In the genomic region with DNA sequence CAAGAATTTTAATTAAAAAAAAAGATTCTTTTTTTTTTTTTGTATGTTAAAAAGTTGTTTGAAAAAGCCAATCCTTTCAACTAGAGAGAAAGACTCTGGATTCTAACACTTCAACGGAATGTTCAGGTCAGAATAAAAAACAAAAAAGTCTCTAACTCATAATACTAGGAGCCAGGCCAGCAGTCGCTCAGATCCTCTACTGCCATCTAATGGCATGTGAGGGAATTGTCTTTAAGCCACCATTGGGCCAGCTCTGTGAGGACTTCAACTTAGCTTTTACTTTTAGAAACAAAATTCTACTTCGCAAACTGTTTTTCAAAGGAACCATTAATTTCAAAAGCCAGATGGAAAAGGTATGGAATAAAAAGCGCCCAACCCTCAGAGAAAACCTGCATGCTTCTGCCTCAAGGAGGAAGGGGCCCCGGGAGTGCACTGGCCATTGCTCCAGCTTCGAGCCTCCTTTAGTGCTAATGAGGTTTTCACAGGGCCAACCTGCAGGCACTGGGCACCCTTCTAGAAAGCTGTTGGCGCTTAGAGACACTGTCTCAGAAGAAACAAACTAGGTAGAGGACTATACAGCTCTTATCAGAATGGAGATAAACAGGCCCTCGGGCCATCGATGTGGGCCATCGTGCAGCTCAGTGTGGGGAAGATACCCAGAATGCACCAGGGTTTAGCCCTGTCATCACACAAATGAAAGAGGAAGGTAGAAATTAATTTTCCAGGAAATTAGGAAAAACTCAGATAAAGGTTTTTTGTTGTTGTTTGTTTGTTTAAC, we compare ENCODE assay signal across 8 mouse cellular contexts. TPM values are rescaled to one million over a fixed set of nuclear protein-coding genes. Genes with fewer than 3 reads are reported as not detected.
DNase-seq lines count a peak whose midpoint lies in the region; ATAC-seq lines count a peak whose summit lies in the region.

No protein-coding gene starts in this region.

- H3K9me3 ChIP-seq in embryonic facial prominence, embryonic 14.5 days (ENCODE audit: control insufficient read depth, low read length): no peaks in the 10 kb centered on the region

- H3K4me2 ChIP-seq in embryonic facial prominence, embryonic 14.5 days (ENCODE audit: low read depth, low read length): no peak overlapping the region

- H3K9ac ChIP-seq in embryonic facial prominence, embryonic 14.5 days (ENCODE audit: low read depth, low read length): no peak overlapping the region

- H3K27ac ChIP-seq in embryonic facial prominence, embryonic 14.5 days (replicated peaks; ENCODE audit: low read depth, low read length): no peak overlapping the region

- 63% methylated on average over 10 of the region's 10 CpGs for WGBS in embryonic facial prominence, embryonic 14.5 days

- peak; percentile 43 to 62 for DNase-seq in heart, adult 18-20 months
- DNase-seq in heart, postnatal 25 days (ENCODE audit: low spot score): no peak
- DNase-seq in CD4-positive helper T cell, adult 2 months (ENCODE audit: low read depth, low spot score): peak; percentile 67
- DNase-seq in ZHBTc4 (ENCODE audit: low read depth, low spot score): peak; percentile 34
- peak; percentile 51 for DNase-seq in embryonic facial prominence, embryonic 14.5 days (ENCODE audit: low spot score)
- peak; percentile 58 for DNase-seq in kidney, postnatal 10 days
- DNase-seq in yolk sac, embryonic 10.5 days (ENCODE audit: low spot score): peak; percentile 34

- no peaks in the 10 kb centered on the region for H3K4me1 ChIP-seq in embryonic facial prominence, embryonic 14.5 days (ENCODE audit: control insufficient read depth, insufficient read depth, low read length)

- 0 out of 2 replicates have a peak, but pooled peaks cover 6% of the 10 kb centered on the region for H3K36me3 ChIP-seq in embryonic facial prominence, embryonic 14.5 days (ENCODE audit: control insufficient read depth, insufficient read depth, low read length)

- no peak overlapping the region for H3K4me3 ChIP-seq in embryonic facial prominence, embryonic 14.5 days (ENCODE audit: low read depth, low read length)

- no peak for ATAC-seq in embryonic facial prominence, embryonic 14.5 days (ENCODE audit: low read depth)
- ATAC-seq in megakaryocyte progenitor cell, adult 5-6 weeks (replicated peaks; ENCODE audit: poor library complexity): peak; percentile 96

- intact Hi-C loops in heart, postnatal 25 days (cut with DNase I): no loop called here

- H3K27me3 ChIP-seq in embryonic facial prominence, embryonic 14.5 days (replicated peaks; ENCODE audit: control insufficient read depth, insufficient read depth, low read length): no peaks in the 10 kb centered on the region

RNA-seq across cellular contexts. Expression of gene Cog3, which starts 6.9 kb away (rescaled TPM):
- 10 to 100 TPM; 13.4 to 14.9 TPM for total RNA-seq in heart, adult 18-20 months (2021)
- total RNA-seq in heart, postnatal 25 days (2021): 10 to 100 TPM; 13.0 to 13.5 TPM
- polyA plus RNA-seq in embryonic facial prominence, embryonic 14.5 days (2014; fragmentation: Nextera tagmentation; extraction: Ambion mirVana): 23.5 and 26.1 TPM in 2 replicates
- total RNA-seq in megakaryocyte progenitor cell, adult 5-6 weeks (2015): 20.1 and 22.5 TPM in 2 replicates
- total RNA-seq in megakaryocyte progenitor cell, adult 5-6 weeks (2017): 25.4 and 25.5 TPM in 2 replicates

RNA-seq across cellular contexts. Expression of gene Slc25a30, which starts 25.6 kb away (rescaled TPM):
- total RNA-seq in heart, adult 18-20 months (2021): 10 to 100 TPM; 16.6 to 18.5 TPM
- 10 to 100 TPM; 11.5 to 12.6 TPM for total RNA-seq in heart, postnatal 25 days (2021)
- polyA plus RNA-seq in embryonic facial prominence, embryonic 14.5 days (2014; fragmentation: Nextera tagmentation; extraction: Ambion mirVana): 4.3 and 4.4 TPM in 2 replicates
- 17.3 TPM in 2 replicates for total RNA-seq in megakaryocyte progenitor cell, adult 5-6 weeks (2015)
- 16.9 and 17.6 TPM in 2 replicates for total RNA-seq in megakaryocyte progenitor cell, adult 5-6 weeks (2017)
